Mouse (Mus musculus): ENCODE measurements at regions not wholly inside any gene's neighbourhood (a gene's known extent, or its start where the extent isn't known, plus 50 kb on each side); places are given as distances from the start of the nearest gene placed in this dataset.

DNA sequence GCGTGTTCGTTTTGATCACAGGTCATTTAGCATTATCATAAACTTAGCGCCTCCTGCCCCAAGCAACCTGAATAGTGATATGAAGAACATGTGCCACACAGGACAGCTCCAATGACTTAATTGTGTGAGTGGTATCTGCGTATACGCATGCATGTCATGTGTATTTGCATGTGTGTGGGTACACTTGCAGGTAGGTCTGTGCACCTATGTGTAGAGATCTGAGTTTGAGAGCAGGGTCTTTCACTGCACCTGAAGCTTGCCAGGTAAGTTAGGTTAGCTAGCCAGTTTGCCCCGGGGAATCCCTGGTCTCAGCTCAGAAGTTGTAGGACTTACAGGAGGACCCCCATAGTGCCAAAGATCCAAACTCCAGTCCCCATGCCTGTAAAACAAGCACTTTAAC lies 424.7 kb downstream of the Nr2f2 start:
- no peak for TF ChIP-seq POLR2A (IDR thresholded peaks at IDR 0.05; ENCODE audit: low read depth, low read length)
- no peak for TF ChIP-seq CTCF (IDR thresholded peaks at IDR 0.05; ENCODE audit: borderline replicate concordance, insufficient read depth, low read length)

All from embryonic fibroblast, embryonic 13.5 days (primary cell).